Mouse (Mus musculus) retina, embryonic 14.5 days (tissue): ENCODE measurements around the gene Add3.

Experiments
- DNase-seq: peaks from one replicate; pipeline ENCODE4 v3.0.0-alpha.2; 2015; ENCODE audit warnings: low spot score

Gene Add3

DNA sequence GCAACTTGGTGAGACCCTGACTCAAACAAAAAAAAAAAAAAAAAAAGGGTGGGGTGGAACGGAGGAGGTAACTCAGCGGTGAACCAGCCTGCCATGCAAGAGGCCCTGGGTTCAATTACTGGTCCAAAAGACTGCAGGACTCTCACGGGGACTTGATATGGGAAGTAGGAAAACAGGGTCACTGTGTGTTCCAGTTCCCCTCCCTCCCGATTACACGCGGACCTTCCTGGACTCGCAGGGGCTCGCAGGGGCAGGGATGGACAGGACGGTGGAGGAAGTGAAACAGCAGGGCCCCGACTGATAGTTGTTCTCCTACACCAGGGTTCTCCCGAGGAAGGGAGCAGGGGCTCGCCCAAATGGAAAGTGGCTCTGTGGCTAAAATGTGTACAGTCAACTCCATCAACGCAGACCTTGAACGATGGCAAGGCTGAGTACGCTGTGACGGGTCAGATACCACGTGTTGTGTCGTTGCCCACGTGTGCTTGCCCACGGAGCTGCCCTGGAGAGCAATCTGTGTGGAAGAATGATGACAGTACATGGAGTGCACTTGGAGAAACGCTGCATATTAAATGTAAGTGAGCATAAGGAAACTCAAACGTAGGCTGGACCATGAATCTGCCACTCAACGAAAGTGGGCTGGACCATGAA is 133.7 kb downstream of the Add3 start:
- no peak for DNase-seq

DNA sequence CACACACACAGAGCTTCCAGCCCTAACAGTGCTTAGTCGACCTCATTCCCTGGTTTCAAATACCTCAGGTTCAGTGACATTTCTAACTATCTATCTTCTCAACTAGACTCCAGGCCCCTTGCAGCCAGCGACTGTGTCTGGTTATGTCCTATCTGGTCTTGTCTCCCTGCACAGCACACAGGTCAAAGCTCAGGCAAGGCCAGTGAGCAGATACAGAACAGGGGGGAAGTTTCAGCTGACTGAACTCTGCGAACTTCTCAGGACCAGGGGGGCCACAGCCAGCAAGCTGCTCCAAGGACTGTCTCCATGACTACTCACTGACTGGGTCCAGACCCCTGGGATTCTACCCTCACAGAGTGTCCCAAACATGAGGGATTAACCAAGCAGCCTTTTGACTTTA is 135.0 kb downstream of the Add3 start:
- DNase-seq: no peak

DNA sequence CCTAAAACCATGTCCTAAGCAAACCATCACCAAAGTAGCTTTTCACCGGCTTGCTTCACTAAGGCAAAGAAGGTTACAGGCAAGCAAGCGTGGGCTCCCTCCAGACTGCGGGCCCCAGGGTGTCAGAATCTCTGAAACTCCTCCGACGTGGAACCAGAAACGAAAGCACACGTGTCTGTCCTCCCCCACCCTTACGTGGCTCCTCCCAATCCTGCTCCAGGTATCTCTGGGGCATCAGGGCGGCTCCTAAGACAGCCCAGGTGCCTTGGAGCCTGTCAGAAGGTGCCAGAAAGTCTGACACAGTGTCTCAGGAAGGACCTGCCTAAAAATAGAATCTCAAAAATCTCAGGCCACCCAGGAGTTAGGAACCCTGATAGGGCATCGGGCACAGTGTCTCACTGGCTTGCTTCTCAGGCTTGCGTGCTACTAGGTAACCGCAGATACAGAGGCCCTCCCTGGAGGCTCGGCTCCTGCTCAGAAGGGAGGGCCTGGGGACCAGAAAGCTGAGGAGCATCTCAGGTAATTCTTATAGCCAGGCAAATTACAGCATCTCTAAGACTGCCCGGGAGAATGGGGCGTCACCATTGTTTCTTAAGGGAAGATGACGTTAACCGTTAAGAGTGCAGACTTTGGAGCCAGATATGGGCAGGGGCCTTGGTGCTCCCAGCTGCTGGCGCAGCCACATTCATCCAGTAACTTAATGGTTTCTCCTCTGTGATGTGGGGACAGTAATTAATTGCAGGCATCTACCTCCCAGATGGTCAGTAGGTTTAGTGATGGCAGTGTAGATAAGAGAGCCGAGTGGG is 136.9 kb downstream of the Add3 start:
- no peak for DNase-seq

DNA sequence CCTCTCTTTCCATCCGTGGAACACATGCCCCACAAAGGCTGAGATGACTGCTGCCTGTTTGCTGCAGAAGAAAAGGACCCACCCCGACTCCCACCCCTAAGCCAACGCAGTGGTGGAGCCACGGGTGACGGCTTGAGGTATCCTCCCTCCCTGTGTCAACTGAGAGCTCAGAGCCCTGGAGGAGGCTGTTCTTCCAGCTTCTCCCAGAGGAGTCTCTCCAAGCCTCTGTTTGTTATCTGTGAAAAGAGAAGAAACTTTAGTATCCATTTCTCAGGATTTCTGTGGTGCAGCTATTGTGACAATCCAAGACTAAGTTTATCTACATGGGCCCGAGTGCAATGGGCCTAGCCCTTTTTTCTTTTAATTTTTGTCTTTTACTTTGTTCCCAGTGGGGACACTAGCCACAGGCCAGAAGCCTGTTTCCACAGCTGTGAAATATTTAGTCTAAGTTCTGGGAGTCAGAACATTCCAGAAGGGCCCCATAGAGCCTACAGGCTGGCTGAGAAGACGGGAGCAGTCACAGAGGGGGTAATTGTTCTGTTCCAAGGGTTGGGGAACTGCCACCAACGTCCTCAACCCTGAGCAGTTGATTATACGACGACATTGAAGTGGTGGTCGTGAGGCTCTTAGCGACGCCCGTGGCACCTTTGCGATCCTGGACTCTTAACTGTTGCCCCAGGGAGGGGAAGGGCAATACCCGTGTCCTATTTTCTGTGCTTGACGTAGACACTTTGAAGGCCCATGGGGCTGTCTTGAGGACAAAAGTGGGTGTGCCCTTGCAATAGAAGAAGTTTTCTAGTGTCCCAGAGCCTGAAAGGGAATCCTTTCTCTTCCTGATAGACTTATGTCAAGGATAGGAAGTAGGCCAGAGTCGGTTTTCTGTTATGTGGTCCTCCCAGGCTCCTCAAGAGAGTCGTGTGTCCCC is 138.5 kb downstream of the Add3 start:
- DNase-seq: no peak

- DNase-seq: no peak
These were observed 140.0 kb downstream of the Add3 start for GRCm38 (mm10) chr19:53280254-53280653.

DNA sequence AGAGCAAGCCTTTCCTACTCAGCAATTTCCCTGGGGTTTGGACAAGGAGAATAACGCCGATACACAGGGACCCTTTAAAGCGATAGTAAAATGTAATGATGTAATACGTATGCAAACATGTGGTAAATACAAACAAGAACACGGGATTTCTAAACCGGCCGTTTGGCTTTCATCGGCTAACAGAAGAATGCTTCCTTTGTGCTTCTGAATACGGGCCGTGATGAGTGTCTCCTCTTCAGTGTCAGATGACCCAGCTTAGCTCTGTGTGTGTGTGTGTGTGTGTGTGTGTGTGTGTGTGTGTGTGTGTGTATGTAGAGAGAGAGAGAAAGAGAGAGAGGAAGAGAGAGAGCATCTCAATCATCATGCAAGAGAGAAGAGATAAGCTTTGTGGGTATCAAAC is 142.3 kb downstream of the Add3 start:
- DNase-seq: no peak

DNA sequence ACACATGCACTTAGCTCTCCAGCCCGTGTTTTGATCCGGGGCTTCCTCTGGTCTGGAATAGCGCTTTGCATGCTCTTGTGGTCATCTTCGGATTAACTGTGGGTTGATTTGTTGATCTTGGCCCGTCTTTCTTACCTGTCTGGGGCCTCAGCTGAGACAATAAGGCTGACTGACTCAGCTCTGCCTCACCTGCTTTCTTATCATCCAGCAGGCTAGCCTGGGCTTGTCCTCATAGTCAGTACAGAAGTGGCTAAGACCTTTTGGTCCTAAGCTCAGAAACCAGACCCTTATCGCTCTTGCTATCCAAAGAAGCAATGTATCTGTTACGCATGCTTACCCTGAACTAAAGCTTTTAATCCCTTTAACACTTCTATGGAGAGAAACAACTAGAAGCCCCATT is 143.5 kb downstream of the Add3 start:
- no peak for DNase-seq

DNA sequence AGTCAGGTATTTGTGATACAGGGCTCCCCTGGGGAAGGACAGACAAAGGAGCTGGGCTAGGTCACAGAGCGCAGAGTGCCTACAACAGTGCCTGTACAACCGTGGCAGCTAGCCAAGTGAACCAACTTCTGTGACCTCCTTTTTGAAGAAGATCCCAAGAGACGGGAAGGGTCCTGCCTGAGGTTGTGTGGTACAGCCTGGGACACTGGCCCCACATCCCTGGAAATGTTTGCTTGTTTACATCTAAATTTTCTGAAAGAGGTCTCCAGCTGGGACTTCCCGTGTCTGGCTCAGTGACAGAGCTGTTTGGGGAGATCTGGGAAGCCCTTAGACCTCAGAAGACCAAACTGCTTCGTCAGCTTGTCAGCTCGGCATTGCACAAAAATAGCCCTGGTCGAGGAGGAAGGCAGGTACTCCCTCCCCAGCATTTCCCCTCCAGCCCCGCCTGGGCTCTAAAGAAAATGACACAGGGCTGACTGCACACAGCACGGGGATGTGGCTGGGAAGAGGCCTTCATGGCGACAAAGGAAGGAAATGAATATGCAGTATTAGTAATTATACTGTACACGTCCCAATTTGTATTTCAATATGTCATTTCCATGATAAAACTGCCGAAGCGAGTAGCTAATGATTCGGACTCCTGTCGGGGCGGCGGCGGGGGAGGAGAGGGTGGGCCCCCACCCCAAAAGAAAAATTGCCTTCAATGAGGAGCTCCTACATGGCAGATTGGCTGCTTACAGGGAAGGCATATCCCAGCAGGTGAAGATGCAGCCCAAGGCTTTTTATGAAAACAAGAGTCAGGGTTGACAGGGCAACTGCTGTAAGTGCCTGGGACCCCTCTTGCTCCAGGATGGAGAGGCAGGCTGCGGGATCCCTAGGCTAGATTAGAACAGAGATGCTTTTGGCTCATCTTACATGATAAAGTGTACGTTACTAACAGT is 144.3 kb downstream of the Add3 start:
- no peak for DNase-seq

GRCm38 (mm10) chr19:53296331-53297254 is 156.3 kb downstream of the Add3 start:
- DNase-seq: no peak
